Mouse (Mus musculus): ENCODE results near the gene Cnr1.

Gene Cnr1

DNA sequence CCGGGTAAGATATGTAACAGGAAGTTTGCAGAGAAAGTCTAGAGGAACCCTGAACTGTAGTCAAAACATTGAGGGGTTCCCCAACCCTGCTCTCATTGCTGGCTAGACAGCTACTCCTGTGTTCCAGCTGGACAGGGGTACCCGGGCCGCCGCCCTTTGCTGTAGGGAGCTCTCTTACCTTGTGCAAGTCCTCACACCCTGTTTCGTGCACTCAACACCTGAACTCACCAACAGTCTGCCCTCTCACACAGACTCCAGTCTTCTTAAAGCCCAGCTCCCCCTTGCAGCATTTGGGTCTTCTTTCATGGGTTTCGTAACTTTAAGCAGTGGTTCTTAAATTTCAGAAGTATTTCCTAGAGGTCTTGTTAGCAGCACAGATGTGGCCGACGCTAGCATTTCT lies 7.0 kb downstream of the Cnr1 start:
- no peak for DNase-seq (ENCODE audit: extremely low spot score, low read depth, low spot score)

DNA sequence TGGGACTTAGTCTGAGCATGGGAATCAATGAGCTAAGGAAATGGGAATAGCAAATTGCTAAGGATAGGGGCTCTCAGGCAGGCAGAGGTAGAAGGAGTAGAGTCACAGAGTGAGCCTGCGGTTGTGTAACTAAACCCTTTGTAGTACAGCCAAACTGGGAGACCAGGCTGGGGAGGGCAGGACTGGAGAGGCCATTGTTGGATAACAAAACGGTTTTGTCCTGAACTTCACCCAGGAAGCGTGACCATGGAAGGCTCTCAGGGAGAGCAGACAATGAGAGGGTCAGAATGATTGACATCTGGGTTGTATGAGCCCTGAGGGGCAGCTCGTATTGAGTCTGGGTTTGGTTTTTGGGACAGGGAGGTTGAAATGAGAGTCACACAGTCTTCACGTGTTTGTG lies 17.2 kb downstream of the Cnr1 start:
- no peak for DNase-seq (ENCODE audit: extremely low spot score, low read depth, low spot score)

DNA sequence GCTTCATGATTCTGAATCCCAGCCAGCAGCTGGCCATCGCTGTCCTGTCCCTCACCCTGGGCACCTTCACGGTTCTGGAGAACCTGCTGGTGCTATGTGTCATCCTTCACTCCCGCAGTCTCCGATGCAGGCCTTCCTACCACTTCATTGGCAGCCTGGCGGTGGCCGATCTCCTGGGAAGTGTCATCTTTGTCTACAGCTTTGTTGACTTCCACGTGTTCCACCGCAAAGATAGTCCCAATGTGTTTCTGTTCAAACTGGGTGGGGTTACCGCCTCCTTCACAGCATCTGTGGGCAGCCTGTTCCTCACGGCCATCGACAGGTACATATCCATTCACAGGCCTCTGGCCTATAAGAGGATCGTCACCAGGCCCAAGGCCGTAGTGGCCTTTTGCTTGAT lies 19.5 kb downstream of the Cnr1 start:
- DNase-seq (ENCODE audit: extremely low spot score, low read depth, low spot score) = no peak

DNA sequence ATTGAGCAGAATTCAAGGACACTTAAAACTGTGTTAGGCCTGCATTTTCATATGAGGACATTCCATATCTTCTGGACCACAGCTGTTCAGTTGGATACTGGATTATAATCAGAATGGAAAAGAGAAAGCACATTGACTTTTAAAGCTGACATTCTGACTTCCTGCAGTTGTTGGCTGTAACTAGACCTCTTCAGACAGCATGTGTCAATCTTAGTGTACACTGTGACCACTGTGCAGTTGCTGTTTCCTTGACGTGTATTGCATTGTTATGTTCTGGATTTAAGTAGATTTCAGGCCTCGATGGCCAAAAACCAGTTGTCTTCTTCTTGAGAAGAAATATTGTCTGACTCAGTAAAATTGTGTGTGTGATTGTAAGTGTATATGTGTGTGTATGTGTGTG lies 21.3 kb downstream of the Cnr1 start:
- no peak for DNase-seq (ENCODE audit: extremely low spot score, low read depth, low spot score)

DNA sequence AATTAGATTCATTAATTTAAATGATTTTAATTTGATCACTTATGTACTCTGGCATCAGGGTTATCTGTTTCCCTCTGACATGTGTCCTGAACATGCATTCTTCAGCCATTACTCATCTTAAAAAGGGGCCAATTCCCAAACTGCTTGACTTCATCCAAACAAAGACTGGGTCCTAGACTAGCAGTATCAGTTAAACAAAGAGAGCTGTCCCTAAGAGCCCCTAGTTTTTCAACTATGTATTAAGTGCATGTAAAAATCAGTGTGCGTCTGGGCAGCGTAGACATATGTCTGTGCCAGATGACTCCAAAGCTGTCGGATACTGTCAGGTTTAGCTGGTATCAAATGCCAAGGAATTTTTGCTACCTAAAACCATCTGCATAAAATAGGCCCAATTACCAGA lies 23.2 kb downstream of the Cnr1 start:
- DNase-seq (ENCODE audit: extremely low spot score, low read depth, low spot score) = no peak

DNA sequence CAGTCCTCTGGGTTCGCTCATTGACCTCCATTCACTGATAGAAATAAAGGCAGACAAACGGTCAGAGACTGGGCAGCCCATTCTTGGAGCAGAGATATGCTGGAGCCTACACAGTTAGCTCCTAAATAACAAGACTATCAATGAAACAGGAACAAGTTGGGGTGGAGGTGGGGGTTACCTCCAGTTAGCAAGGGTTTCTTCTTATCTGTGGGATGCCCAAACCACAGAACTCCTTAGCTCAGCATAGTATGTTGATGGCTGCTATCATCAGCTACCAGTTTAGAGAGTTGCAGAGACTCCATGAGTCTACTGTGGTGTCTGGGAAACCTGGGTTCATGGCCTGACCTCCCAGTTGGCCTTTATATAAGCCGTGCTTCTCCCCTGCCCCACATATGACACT lies 33.0 kb downstream of the Cnr1 start:
- no peak for DNase-seq (ENCODE audit: extremely low spot score, low read depth, low spot score)

DNA sequence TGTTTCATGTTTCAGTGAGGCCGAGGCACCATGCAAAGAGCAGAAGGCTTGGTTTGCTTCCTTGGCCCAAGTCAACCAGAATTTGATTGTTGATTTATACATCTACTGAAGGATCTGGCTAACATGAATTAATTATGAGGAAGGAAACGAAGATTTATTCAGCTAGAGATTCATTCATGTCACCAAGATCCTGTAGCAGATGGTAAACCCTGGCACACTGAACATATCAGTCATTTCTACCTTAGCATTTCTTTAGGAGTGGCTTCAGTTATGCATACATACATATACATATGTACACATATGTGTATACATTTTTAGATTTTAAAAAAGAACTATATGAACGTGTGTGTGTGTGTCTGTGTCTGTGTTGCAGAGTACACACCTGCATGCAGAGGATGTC lies 34.1 kb downstream of the Cnr1 start:
- no peak for DNase-seq (ENCODE audit: extremely low spot score, low read depth, low spot score)

GRCm38 (mm10) chr4:33959841-33960240 lies 35.4 kb downstream of the Cnr1 start:
- no peak for DNase-seq (ENCODE audit: extremely low spot score, low read depth, low spot score)

- DNase-seq (ENCODE audit: extremely low spot score, low read depth, low spot score) = no peak
Observed at GRCm38 (mm10) chr4:33970726-33971125, 46.3 kb downstream of the Cnr1 start.

- no peak for DNase-seq (ENCODE audit: extremely low spot score, low read depth, low spot score)
Observed at GRCm38 (mm10) chr4:33988466-33989089, 64.2 kb downstream of the Cnr1 start.

DNA sequence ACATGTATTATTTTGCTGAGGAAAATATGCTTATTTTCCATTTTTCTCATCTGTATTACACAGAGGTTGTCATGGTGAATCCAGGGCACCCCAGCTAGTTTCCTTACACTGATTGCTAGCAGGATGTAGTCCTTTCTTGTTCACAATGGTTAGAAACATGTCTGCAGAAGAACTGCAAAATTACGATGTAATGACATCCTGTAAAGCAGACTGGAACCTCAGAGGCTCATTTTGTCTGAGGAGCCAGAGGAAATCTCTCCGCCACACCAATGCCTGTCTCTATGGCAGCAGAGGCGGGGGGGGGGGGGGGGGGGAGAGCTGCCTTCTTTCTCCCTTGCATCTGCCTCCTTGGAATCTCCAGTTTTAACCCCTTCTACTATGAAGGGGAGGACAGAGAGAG lies 68.3 kb downstream of the Cnr1 start:
- no peak for DNase-seq (ENCODE audit: extremely low spot score, low read depth, low spot score)

DNA sequence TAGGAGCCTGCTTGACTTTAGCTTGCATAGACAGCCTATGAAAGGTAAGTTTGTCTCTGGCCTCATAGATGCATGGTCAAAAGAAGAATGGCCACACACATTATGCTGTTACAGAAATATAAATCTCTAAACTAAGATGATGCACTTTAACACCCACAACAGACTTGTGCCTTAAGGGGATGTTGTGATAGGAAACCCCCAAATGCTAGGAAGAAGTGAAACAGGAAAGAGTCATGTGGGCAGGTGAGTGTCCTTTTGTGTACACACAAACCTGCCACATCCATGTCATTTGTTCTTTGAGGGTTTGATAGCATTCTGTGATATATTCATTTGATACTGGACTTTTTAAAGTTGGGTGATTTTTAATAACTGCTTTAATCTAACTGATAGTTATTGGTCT lies 72.0 kb downstream of the Cnr1 start:
- no peak for DNase-seq (ENCODE audit: extremely low spot score, low read depth, low spot score)
